Mouse (Mus musculus): ENCODE results near the gene Plcb1.
A peak's percentile ranks its signal among the peaks of the same experiment; 100 is the strongest.

The Plcb1 gene

DNA sequence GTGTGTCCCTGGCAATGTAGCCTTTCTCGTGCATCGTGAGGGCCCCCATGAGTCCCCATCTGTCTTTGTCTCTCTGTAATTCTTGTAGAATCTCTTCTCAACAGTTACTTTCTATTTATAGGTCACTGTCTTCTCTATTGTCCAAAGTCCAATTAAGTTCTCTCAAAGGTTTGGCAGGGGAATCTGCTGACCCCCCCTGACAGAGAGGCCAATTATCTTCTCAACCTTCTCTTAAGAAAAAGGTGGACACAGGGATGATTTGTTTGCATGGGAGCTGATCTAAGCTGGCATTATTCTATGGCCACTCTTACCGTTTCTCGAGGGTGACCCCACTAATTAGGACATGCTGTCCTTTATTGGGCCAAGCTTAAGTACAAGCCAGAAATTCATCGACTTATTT lies 633.4 kb downstream of the Plcb1 start:
- no peak for DNase-seq (ENCODE audit: low spot score)

- no peak for DNase-seq (ENCODE audit: low spot score)
These were observed 649.2 kb downstream of the Plcb1 start for GRCm38 (mm10) chr2:135434947-135435515.

DNA sequence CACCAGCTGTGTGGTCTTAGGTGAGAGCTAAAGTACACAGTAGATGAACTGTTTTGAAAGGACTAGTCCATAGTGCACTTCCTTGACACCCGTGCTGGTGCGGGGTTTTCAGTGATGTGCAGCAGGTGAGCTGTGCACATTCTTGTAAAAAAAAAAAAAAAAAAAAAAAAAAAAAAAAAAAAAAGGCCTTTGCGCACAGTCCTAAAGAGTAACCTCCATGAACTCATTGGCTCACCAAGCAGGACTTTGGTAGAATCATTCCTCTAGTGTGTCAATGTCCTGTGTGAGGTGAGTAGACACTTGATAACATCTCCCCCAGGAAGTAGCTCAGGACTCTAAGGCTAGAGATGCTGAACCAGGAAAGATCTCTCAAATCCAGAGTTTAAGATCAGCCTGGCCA lies 653.2 kb downstream of the Plcb1 start:
- no peak for DNase-seq (ENCODE audit: low spot score)

DNA sequence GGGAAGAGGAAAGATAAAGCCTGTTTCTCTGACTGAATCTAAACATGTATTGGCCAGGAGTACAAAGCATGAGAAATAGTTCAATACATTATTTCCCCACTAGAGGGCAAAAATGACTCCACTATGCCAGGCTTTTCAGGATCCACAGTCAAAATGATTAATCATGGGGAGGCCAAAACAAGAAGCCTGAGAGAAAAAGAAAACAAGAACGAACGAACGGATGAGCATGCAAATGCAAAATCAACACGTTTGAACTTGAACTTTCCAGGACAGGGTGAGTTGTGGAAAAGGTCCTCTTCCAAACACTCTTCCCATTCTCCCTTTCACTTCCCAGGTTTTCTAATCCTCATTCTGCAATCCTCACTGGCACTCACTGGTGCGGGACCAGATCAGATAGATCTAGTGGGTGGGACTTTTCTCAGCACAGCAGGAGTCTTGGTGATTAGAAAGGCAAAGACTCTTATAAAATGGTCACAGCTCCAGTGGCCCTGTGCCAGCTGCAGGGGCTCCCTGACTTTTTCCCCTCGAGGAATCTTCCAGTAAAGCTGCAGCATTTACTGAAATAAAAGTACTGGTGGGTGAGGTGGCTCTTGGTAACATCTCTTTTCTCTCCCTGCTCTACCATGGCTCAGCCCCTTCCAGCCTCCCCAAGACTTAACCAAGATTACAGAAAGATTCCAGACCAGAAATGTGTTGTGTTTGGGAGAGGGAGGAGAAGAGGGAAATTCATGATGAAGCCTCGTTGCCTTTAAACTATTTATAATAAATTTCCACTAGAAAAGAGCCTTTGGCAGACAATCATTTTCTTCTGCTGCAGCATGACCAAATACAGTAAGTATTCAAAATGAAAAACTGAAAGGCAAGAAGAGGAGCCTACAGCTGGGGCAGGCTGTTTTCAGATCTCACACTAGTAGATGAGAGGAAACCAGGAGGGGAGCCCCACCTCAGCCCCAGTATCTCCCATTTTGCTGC lies 654.0 kb downstream of the Plcb1 start:
- DNase-seq (ENCODE audit: low spot score) = peak; percentile 57

GRCm38 (mm10) chr2:135453581-135453980 lies 667.7 kb downstream of the Plcb1 start:
- no peak for DNase-seq (ENCODE audit: low spot score)

DNA sequence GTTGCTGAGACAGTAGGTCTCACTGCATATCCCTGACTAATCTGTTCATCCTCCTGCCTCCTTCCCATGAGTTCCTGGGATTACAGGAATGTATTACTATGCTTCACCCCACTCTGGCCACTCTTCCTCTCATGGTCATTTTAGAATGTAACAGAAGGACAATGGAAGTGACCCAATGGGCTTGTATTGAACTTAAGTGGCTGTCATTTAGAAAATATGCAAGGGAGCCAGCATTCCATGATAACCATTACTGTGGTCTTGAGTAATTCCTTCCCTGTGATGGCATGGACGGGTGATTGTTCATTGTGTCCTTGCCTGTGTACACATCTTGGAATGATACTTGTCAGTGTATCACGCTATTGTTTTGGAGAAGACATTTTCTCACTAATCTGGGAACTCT lies 668.1 kb downstream of the Plcb1 start:
- DNase-seq (ENCODE audit: low spot score) = no peak

GRCm38 (mm10) chr2:135454455-135454854 lies 668.6 kb downstream of the Plcb1 start:
- DNase-seq (ENCODE audit: low spot score) = no peak

DNA sequence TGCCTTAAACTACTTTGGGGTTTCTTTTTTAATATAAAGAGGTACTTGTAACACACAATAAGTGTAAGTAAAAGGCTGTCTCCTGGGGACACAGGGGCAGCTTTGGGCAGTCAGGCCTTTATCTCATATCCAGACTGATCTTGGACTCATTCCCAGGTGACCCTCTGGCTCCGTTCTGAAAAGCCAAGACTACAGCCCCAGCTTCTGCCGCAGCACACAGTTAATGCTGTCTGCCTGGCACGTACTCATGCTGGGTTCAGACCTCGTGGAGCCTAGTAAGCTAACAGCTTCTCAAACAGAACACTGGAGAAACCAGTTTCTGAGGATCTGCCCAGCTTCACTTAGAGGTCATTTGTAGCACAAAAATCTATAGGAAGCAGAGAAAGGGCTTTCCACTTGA lies 682.0 kb downstream of the Plcb1 start:
- DNase-seq (ENCODE audit: low spot score) = no peak

DNA sequence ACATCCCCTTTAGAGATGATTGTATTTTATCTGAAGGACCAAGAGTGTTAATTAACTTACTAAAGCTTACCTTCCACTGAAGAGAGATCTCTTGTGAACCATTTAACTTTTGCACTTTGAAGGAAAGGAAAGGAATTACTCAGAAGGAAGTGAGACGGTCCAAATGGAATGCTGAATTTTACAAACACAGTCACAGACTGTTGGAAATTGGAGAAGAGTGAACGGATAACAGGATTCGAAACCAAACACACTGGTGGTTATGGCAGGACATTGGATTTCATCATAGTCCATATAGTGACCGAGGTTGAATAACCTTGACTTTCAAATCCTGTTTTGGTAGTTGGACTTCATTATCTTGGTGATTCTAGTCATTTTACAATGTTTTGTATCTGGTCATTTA lies 688.2 kb downstream of the Plcb1 start:
- DNase-seq (ENCODE audit: low spot score) = no peak

GRCm38 (mm10) chr2:135485248-135485647 lies 699.4 kb downstream of the Plcb1 start:
- no peak for DNase-seq (ENCODE audit: low spot score)

DNA sequence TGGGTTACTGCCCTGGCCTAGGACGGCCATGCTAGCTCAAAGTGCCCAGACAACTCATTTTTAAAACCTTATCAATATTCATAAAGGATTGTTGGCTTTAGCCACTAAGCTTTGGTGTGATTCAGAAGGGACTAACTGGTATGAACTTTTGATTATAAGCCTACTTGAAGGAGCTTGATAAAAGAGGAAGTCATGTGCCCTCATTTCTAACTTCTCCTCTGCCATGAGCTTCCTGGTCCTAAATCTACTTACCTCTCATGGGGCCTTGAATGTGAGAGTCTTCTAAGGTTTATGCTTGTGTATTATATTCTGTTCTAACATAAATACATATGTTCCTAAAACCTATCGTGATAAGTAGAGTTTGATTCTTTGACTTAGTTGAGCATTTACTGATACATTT lies 702.4 kb downstream of the Plcb1 start:
- DNase-seq (ENCODE audit: low spot score) = no peak

- no peak for DNase-seq (ENCODE audit: low spot score)
These were observed 703.3 kb downstream of the Plcb1 start for GRCm38 (mm10) chr2:135489127-135489526.

DNA sequence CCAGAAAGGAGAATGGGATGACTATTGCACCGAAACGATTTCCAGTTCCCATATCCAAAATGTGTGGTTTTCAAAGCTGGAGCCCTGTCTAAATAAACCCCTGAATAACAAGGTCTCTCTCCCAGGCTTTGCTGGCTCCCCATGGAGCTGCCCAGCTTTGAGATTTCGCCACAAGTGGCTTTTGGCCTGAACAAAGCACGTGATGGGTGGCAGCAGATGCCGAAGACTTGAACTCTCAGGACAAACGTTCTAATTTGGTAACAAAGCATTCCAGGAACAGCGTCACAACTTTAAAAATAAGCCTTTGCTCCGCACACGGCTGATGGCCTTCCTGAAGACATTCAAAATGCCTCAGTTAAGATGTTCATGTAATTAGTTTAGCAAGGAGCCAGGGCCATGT lies 706.9 kb downstream of the Plcb1 start:
- no peak for DNase-seq (ENCODE audit: low spot score)

GRCm38 (mm10) chr2:135496553-135496952 lies 710.7 kb downstream of the Plcb1 start:
- no peak for DNase-seq (ENCODE audit: low spot score)

GRCm38 (mm10) chr2:135497251-135497650 lies 711.4 kb downstream of the Plcb1 start:
- DNase-seq (ENCODE audit: low spot score) = no peak

GRCm38 (mm10) chr2:135500872-135501271 lies 715.0 kb downstream of the Plcb1 start:
- no peak for DNase-seq (ENCODE audit: low spot score)

- no peak for DNase-seq (ENCODE audit: low spot score)
These were observed 717.6 kb downstream of the Plcb1 start for GRCm38 (mm10) chr2:135503328-135503997.

GRCm38 (mm10) chr2:135503998-135504354 lies 718.1 kb downstream of the Plcb1 start:
- DNase-seq (ENCODE audit: low spot score) = no peak

- DNase-seq (ENCODE audit: low spot score) = no peak
These were observed 721.2 kb downstream of the Plcb1 start for GRCm38 (mm10) chr2:135507111-135507510.

GRCm38 (mm10) chr2:135518956-135519355 lies 733.1 kb downstream of the Plcb1 start:
- DNase-seq (ENCODE audit: low spot score) = no peak

Measured in left cerebral cortex, adult 11 months (tissue).